Mouse (Mus musculus): Measurements from ENCODE around the gene Slc4a7.
A peak's percentile ranks its signal among the peaks of the same experiment; 100 is the strongest.
"Not testable (repeated sequence)": the region's sequence is repeated elsewhere in the genome, so short reads cannot be mapped to it uniquely, and the experiment has no call there.

Gene Slc4a7

DNA sequence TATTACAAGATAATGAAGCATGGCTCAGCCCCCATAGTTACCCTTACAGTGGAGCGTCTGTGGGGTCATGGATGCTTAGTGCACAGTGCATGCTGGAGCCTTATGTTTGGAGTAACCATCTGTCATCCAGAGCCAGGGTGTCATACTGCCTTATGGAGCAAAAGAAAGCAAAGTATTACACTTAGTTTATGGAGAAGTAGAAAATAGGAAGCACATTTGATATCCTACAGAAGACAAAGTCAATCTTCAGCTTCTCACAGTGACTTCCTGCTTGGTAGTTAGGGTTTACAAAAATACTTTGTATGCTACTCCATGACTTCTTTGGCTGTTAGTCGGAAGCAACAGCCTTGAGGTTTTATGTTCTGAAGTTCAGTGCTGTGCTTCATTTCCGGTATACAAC, 98.7 kb downstream of the Slc4a7 start:
- no peak for DNase-seq

- not testable (repeated sequence) for DNase-seq
Observed at GRCm38 (mm10) chr14:14803115-14803514, 101.0 kb downstream of the Slc4a7 start, which contains the start of gene Nek10. Nek10 (plus strand) TSS chr14:14803415.

DNA sequence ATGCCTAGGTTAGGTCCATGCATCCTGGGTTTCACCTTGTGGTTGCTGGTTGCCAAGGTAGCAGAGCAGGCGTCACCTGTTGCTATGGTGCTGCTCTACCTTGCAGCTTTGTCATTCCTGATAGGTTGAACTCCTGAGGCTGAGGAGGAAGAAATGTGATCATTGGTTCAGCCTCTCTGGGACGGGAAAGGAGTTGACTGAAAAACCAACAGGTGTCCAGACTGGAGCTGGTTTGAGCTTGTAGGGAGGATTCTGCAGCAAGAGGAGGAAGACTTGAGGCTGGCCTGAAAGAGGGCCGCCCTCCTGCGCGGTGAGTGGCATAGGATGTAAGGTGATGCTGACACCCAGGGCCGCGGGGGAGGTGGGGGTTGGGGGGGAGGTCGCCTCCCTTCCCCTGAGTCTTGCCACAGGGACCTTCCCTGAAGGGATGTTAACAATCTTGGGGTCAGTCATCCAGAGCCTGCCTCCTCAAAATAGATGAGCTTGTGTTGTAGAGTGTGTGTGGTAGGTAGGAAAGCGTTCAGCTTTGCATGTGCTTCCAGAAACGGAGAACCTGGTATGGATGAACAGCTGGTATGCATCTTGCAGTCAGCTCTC, 101.9 kb downstream of the Slc4a7 start:
- DNase-seq: no peak

- no peak for DNase-seq
Observed at GRCm38 (mm10) chr14:14804518-14805212, 102.6 kb downstream of the Slc4a7 start.

GRCm38 (mm10) chr14:14832520-14833240, 130.6 kb downstream of the Slc4a7 start:
- peak; percentile 82 for DNase-seq

DNA sequence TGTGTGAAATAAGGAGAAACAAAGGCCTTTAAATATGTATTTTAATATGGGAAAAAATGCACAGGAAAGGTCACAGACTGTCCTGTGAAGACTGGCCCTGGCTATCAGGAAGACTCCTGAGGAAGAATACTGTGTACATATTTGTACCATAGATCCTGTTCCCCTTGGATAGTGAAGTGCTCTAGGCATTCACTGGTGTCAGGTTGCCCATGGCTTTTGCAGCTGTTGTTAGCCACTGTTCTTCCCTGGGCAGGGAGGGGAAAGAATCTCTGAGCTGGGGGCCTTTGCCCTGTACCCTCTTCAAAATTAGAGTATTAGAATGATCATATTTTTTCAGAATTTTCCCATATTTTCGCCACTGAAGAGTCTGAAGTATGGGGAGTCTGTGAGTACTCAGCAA, 131.4 kb downstream of the Slc4a7 start:
- DNase-seq: no peak

- DNase-seq: no peak
Observed at GRCm38 (mm10) chr14:14834266-14834665, 132.2 kb downstream of the Slc4a7 start.

GRCm38 (mm10) chr14:14837627-14838026, 135.5 kb downstream of the Slc4a7 start:
- DNase-seq: no peak

GRCm38 (mm10) chr14:14838109-14838508, 136.0 kb downstream of the Slc4a7 start:
- no peak for DNase-seq

- DNase-seq: peak; percentile 14
Observed at GRCm38 (mm10) chr14:14842734-14843530, 140.9 kb downstream of the Slc4a7 start.
